Comparison of ENCODE assay signal across 8 mouse cellular contexts in the genomic region with DNA sequence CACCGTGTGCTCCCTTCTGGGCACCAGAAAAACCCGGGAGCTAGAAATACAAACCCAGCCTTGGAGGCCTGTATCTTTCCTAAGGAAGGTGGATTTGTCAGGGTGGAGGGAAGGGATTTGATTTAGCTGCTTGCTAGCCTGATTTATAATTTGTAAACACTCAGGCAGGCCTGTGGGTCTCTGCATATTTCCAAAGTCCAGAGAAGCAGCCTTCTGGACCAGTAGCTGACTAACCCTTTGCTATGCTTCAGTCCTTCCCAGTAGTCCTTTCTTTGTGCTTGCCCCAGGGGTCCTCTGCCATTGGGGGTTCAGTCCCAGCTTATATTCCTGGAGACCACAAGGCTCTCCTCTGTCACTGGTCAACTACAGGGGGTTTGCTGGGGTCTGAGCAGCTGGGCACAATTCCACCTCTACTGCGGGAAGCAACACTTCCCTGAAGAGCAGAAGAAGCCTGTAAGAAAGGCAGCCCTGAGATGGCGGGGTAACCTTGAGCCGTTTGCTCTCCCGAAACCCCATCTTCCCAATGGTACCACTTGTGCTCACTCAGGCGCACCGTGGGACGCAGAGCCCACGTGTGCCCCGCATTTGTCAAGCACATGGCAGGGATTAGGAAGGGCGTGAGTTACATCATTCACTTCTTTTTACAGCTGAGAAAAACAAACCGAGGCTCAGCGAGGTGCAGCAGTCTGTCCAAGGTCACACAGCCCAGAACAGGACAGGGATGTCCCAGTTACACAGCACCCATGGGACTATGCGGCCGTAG.
DNase-seq lines count a peak whose midpoint lies in the region; ATAC-seq and TF ChIP-seq lines count a peak whose summit lies in the region.

No protein-coding gene starts in this region.

- no peak for TF ChIP-seq POLR2A in myocyte (IDR thresholded peaks at IDR 0.05; ENCODE audit: insufficient read length, low read depth)

- ATAC-seq in forebrain, embryonic 14.5 days, result no peak

- intact Hi-C loops in gastrocnemius, adult 2 months (cut with DNase I), result loop anchor here (5.0 kb wide), 1 partner anchor 115 kb away; no protein-coding TSS in a partner anchor
- intact Hi-C loops in gastrocnemius, postnatal 36 days (cut with DNase I), result loop anchor here (2.0 kb wide), 1 partner anchor 245 kb away; no protein-coding TSS in a partner anchor

- H3K79me2 ChIP-seq in myocyte (ENCODE audit: control insufficient read depth, insufficient read depth), result peaks cover 6% of the 10 kb centered on the region

- H3K4me2 ChIP-seq in forebrain, embryonic 14.5 days (ENCODE audit: low read length), result peak overlapping the region; percentile 64
- peak overlapping the region; percentile 99 for H3K4me2 ChIP-seq in myocyte (ENCODE audit: low read depth)

- peaks cover 18 to 59% of the 10 kb centered on the region in 2 experiments for H3K4me1 ChIP-seq in ES-E14 (ENCODE audit: control insufficient read depth in 2 of 2, insufficient read depth in 2 of 2, low read length in 2 of 2, poor library complexity in 1 of 2)
- peaks cover 71% of the 10 kb centered on the region for H3K4me1 ChIP-seq in forebrain, embryonic 14.5 days (ENCODE audit: control insufficient read depth, insufficient read depth, low read length)

- H3K9me3 ChIP-seq in ES-E14 (ENCODE audit: control insufficient read depth, insufficient read depth, low read depth, low read length), result no peaks in the 10 kb centered on the region
- no peaks in the 10 kb centered on the region for H3K9me3 ChIP-seq in forebrain, embryonic 14.5 days (replicated peaks; ENCODE audit: control insufficient read depth, low read length)

- in situ Hi-C loops in ES-E14 (cut with MboI; ENCODE audit: low sequenced_read_pairs in 2 of 2, unreplicated experiment in 2 of 2), result no loop called here

- H3K27ac ChIP-seq in gastrocnemius, adult 2 months, result peak overlapping the region; percentile 96
- H3K27ac ChIP-seq in ES-E14 (ENCODE audit: insufficient read depth, low read depth, low read length, poor library complexity, severe bottlenecking), result peak overlapping the region; percentile 1; the same call in 1 of the 2 replicates
- peak overlapping the region; percentile 100 for H3K27ac ChIP-seq in forebrain, embryonic 14.5 days (ENCODE audit: low read depth, low read length)

- H3K27me3 ChIP-seq in forebrain, embryonic 14.5 days (replicated peaks; ENCODE audit: control insufficient read depth, insufficient read depth, low read length), result no peaks in the 10 kb centered on the region
- H3K27me3 ChIP-seq in myocyte (ENCODE audit: control insufficient read depth, insufficient read depth, insufficient read length), result no peaks in the 10 kb centered on the region

- H3K36me3 ChIP-seq in ES-E14 (ENCODE audit: control insufficient read depth, insufficient read depth, low read length, poor library complexity, severe bottlenecking) (no peaks in the 10 kb centered on the region), myocyte (ENCODE audit: control insufficient read depth, insufficient read depth) (no peaks in the 10 kb centered on the region)
- H3K36me3 ChIP-seq in forebrain, embryonic 14.5 days (ENCODE audit: control insufficient read depth, insufficient read depth, low read length), result no peaks in the 10 kb centered on the region

- peak; percentile 41 for DNase-seq in gastrocnemius, adult 2 months
- no peak for DNase-seq in gastrocnemius, postnatal 36 days
- no peak for DNase-seq in ES-E14 (ENCODE audit: low read depth, low spot score)
- peak; percentile 68 for DNase-seq in forebrain, embryonic 14.5 days (ENCODE audit: low spot score)
- DNase-seq in kidney, postnatal 36 days, result peak; percentile 43 to 64
- DNase-seq in right cerebral cortex, postnatal 14 days, result no peak
- no peak for DNase-seq in gastrocnemius, adult 18-20 months (ENCODE audit: low spot score)

- H3K4me3 ChIP-seq in gastrocnemius, adult 2 months, result peak overlapping the region; percentile 74
- H3K4me3 ChIP-seq in ES-E14 (ENCODE audit: insufficient read depth in 1 of 2, low read depth in 1 of 2, low read length in 2 of 2, poor library complexity in 1 of 2, severe bottlenecking in 1 of 2) (peak overlapping the region; percentile 62 to 63), myocyte (peak overlapping the region; percentile 46)
- no peak overlapping the region for H3K4me3 ChIP-seq in forebrain, embryonic 14.5 days (ENCODE audit: low read depth, low read length)

- TF ChIP-seq CTCF in gastrocnemius, adult 2 months (IDR thresholded peaks at IDR 0.05), result no peak

- H3K9ac ChIP-seq in ES-E14 (ENCODE audit: insufficient read depth, low read depth, low read length, poor library complexity, severe bottlenecking), result peak overlapping the region; percentile 55; the same call in 1 of the 2 replicates
- H3K9ac ChIP-seq in forebrain, embryonic 14.5 days (ENCODE audit: low read length), result peak overlapping the region; percentile 50

- 1% methylated on average over 16 of the region's 16 CpGs for WGBS in forebrain, embryonic 14.5 days

- peak overlapping the region; percentile 28 for H3ac ChIP-seq in myocyte (ENCODE audit: control insufficient read depth, insufficient read length)

TF ChIP-seq in ES-E14, 5 proteins besides CTCF, POLR2A, EP300 and RAD21:
- no peak for TF ChIP-seq ZC3H11A (IDR thresholded peaks at IDR 0.05; ENCODE audit: borderline replicate concordance, low read depth, low read length)
- TF ChIP-seq MAFK (IDR thresholded peaks at IDR 0.05; ENCODE audit: insufficient read depth, low read depth, low read length), result no peak
- no peak for TF ChIP-seq CHD2 (IDR thresholded peaks at IDR 0.05; ENCODE audit: low read depth, low read length)
- no peak for TF ChIP-seq ZNF384 (IDR thresholded peaks at IDR 0.05; ENCODE audit: low read depth, low read length)
- no peak for TF ChIP-seq HCFC1 (IDR thresholded peaks at IDR 0.05; ENCODE audit: borderline replicate concordance, insufficient read depth, low read length)

TF ChIP-seq in myocyte, 11 proteins besides CTCF, POLR2A, EP300 and RAD21:
- no peak for TF ChIP-seq E2F4 (IDR thresholded peaks at IDR 0.05; ENCODE audit: insufficient read depth)
- TF ChIP-seq TCF3 (IDR thresholded peaks at IDR 0.05; ENCODE audit: insufficient read length, low read depth), result no peak
- TF ChIP-seq TCF12 (IDR thresholded peaks at IDR 0.05; ENCODE audit: insufficient read depth, poor library complexity, severe bottlenecking), result peak; percentile 19
- TF ChIP-seq POLR2AphosphoS2 (IDR thresholded peaks at IDR 0.05; ENCODE audit: insufficient read length, low read depth), result no peak
- peak; percentile 73 for TF ChIP-seq USF1 (IDR thresholded peaks at IDR 0.05; ENCODE audit: low read depth)
- peak; percentile 96 for TF ChIP-seq MAX (IDR thresholded peaks at IDR 0.05; ENCODE audit: low read depth)
- no peak for TF ChIP-seq REST (IDR thresholded peaks at IDR 0.05; ENCODE audit: insufficient read depth, insufficient read length)
- TF ChIP-seq MYOG (IDR thresholded peaks at IDR 0.05; ENCODE audit: control insufficient read depth in 1 of 3, insufficient read depth in 1 of 3, insufficient read length in 2 of 3, low read depth in 2 of 3), result peak in 1 of 3 experiments; percentile 40
- TF ChIP-seq SRF (IDR thresholded peaks at IDR 0.05; ENCODE audit: control insufficient read depth, insufficient read length, low read depth), result no peak
- peak; percentile 69 for TF ChIP-seq CEBPB (IDR thresholded peaks at IDR 0.05; ENCODE audit: insufficient read depth, poor library complexity, severe bottlenecking)
- peak in 1 of 3 experiments; percentile 50 for TF ChIP-seq MYOD1 (IDR thresholded peaks at IDR 0.05; ENCODE audit: control insufficient read depth in 1 of 3, insufficient read length in 2 of 3, low read depth in 2 of 3)

Comparison
In these comparisons a context has a peak if more than half of its experiments do, and no peak if none do; other contexts are left out.
1. DNase-seq: peak in gastrocnemius, adult 2 months (single experiment), forebrain, embryonic 14.5 days (single experiment) and kidney, postnatal 36 days (2 of 2); none in gastrocnemius, postnatal 36 days (0 of 2), ES-E14 (single experiment), right cerebral cortex, postnatal 14 days (single experiment) and gastrocnemius, adult 18-20 months (single experiment).
2. H3K27ac ChIP-seq: peak in every context shown above with its lines; median percentile 100 in forebrain, embryonic 14.5 days; 96 in gastrocnemius, adult 2 months; 1 in ES-E14.